Mouse (Mus musculus): Measurements from ENCODE around the gene Pank4. TPM values are rescaled to one million over a fixed set of nuclear protein-coding genes. Genes with fewer than 3 reads are reported as not detected.

Pank4 gene
- polyA plus RNA-seq, 1 experiment from 2014 or later = 38.8 TPM

DNA sequence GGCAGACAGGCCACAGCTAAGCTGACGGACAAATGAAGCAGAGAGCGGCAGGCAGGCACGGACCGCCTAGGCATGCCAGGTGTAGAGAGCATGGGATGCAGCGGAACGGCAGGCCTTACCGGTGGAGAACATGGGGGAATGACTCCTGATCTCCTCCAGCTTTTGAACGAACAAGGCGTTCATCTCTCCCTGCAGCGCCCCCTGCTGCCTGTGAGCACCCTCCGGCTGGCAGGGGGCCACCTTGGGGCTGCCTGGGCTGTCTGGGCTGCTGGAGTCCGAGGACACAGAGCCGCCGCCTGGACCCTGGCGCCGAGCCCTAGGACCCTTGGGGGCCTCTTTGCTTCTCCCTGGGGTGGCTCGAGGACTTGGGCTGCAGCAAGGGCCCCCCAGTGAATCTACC is 22.2 kb downstream of the Pank4 start:
- Histone ChIP-seq H3K27ac (replicated peaks; ENCODE audit: low read depth, low read length) (no peak overlapping the region), H3K4me1 (ENCODE audit: control insufficient read depth, insufficient read depth, low read length) (peaks cover 8% of the 10 kb centered on the region), H3K27me3 (ENCODE audit: control insufficient read depth, insufficient read depth, low read length) (peaks cover 10% of the 10 kb centered on the region), H3K9me3 (ENCODE audit: control insufficient read depth, low read length) (no peaks in the 10 kb centered on the region), H3K9ac (replicated peaks; ENCODE audit: low read length) (no peak overlapping the region; the same call in 1 of the 2 replicates), H3K4me3 (replicated peaks; ENCODE audit: low read depth, low read length) (no peak overlapping the region), H3K4me2 (ENCODE audit: low read length) (no peak overlapping the region), H3K36me3 (ENCODE audit: control insufficient read depth, insufficient read depth, low read length) (peaks cover 7% of the 10 kb centered on the region)
- DNase-seq = peak; percentile 80
- WGBS = 16% methylated on average over 17 of the region's 17 CpGs
- no peak for ATAC-seq (ENCODE audit: low FRiP score, low TSS enrichment)

DNA sequence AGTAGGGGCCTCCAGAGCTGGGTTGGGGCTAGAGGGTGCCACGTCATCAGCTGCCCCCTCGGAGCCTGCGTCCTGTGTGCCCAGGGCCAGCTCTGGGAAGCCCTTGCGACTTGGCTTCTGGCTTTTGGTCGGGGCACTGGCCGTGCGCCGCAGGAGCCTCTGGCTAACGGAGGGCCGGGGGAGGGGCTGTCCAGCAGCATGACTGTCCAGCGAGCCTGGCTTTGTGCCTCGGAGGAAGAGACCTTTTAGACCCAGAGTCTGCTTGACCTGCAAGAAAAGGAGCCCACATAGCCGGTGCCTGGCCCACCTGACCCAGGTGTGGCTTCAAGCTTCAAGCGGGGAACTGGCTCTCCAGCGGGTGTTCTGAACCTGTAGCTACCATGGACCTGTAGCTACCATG is 22.8 kb downstream of the Pank4 start:
- peaks cover 10% of the 10 kb centered on the region for H3K27me3 ChIP-seq (ENCODE audit: control insufficient read depth, insufficient read depth, low read length)
- ATAC-seq (ENCODE audit: low FRiP score, low TSS enrichment) (no peak), DNase-seq (no peak)
- no peak overlapping the region for H3K4me3 ChIP-seq (replicated peaks; ENCODE audit: low read depth, low read length)
- H3K27ac ChIP-seq (replicated peaks; ENCODE audit: low read depth, low read length) = no peak overlapping the region
- H3K9me3 ChIP-seq (ENCODE audit: control insufficient read depth, low read length) = no peaks in the 10 kb centered on the region
- H3K9ac ChIP-seq (replicated peaks; ENCODE audit: low read length) = no peak overlapping the region
- H3K4me2 ChIP-seq (ENCODE audit: low read length) = no peak overlapping the region
- 63% methylated on average over 15 of the region's 15 CpGs for WGBS
- peaks cover 8% of the 10 kb centered on the region for H3K4me1 ChIP-seq (ENCODE audit: control insufficient read depth, insufficient read depth, low read length)
- H3K36me3 ChIP-seq (ENCODE audit: control insufficient read depth, insufficient read depth, low read length) = peaks cover 3% of the 10 kb centered on the region; the same call in 1 of the 2 replicates

DNA sequence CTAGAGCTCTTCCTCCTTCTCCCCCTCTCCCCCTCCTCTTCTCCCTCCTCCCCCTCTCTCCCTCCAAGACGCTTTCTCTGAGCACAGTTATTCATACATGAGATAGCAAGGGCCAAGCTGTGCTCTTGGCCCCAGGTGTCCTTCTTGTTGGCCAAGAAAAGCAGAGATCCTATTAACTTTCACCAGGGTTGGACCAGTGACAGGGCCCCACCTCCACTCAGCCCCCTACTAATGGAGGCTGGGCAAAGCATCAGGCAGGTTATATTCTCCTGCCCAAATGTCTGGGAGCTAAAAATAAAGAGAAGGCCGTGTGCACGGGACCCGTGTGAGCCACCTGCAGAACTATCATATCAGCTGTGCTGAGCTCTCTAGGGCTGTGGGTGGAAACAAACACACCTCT is 31.0 kb downstream of the Pank4 start:
- Histone ChIP-seq H3K27me3 (ENCODE audit: control insufficient read depth, insufficient read depth, low read length) (no peaks in the 10 kb centered on the region), H3K9me3 (ENCODE audit: control insufficient read depth, low read length) (no peaks in the 10 kb centered on the region), H3K36me3 (ENCODE audit: control insufficient read depth, insufficient read depth, low read length) (no peaks in the 10 kb centered on the region), H3K4me1 (ENCODE audit: control insufficient read depth, insufficient read depth, low read length) (peaks cover 9% of the 10 kb centered on the region), H3K27ac (replicated peaks; ENCODE audit: low read depth, low read length) (no peak overlapping the region), H3K4me2 (ENCODE audit: low read length) (no peak overlapping the region), H3K4me3 (replicated peaks; ENCODE audit: low read depth, low read length) (no peak overlapping the region), H3K9ac (replicated peaks; ENCODE audit: low read length) (no peak overlapping the region)
- 73% methylated on average over 4 of the region's 4 CpGs for WGBS
- no peak for ATAC-seq (ENCODE audit: low FRiP score, low TSS enrichment)
- no peak for DNase-seq

DNA sequence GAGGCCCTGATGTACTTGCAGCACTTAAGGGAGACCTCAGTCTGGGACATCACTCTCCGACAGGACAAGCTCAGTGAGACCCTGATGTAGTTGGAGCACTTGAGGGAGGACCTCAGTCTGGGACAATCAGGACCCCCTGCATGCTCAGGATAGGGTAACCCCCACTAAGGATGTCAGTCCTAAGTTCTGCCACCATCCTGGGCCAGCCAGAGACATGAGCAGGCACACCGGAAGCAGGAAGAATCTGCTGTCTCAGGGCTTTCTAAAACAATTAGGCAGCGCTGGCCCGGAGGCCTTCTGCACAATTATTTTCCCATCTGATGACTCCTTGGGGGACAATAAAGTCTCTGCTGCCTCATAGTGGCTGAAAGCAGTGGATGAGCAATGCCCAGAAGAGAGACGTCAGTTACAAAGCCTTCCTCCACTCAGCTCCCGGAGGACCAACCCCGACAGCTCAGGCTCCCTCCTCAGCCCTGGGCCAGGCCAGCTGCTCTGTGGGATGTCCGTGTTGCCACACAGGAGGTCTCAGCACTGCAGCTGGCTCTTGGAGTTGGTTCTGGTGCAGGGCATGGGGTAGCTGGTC is 32.7 kb downstream of the Pank4 start:
- 27% methylated on average over 8 of the region's 8 CpGs for WGBS
- Histone ChIP-seq H3K4me1 (ENCODE audit: control insufficient read depth, insufficient read depth, low read length) (peaks cover 9% of the 10 kb centered on the region), H3K9ac (replicated peaks; ENCODE audit: low read length) (no peak overlapping the region)

DNA sequence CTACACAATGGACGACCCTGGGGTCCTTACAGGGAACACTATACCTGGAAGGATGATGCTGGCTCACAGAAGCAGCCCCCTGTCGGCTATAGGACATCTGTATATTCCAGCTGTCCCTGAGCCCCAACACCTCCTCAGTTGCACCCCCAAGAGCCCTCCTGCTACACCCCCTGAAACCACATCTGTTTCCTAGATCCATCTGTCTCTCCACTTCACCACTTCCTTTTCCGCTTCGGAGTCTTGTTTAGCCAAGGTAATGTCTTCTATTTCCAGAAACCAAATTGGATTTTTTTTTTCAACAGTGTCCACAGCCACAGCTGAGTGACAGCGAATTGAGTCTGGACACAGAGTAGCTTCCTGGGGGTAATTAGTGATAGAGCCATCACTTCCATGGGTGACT is 35.5 kb downstream of the Pank4 start:
- no peaks in the 10 kb centered on the region for H3K9me3 ChIP-seq (ENCODE audit: control insufficient read depth, low read length)
- H3K4me1 ChIP-seq (ENCODE audit: control insufficient read depth, insufficient read depth, low read length) = peaks cover 9% of the 10 kb centered on the region
- H3K27me3 ChIP-seq (ENCODE audit: control insufficient read depth, insufficient read depth, low read length) = no peaks in the 10 kb centered on the region
- no peak overlapping the region for H3K9ac ChIP-seq (replicated peaks; ENCODE audit: low read length)
- DNase-seq = no peak
- H3K4me2 ChIP-seq (ENCODE audit: low read length) = no peak overlapping the region
- no peak overlapping the region for H3K4me3 ChIP-seq (replicated peaks; ENCODE audit: low read depth, low read length)
- 85% methylated on average over 5 of the region's 5 CpGs for WGBS
- H3K36me3 ChIP-seq (ENCODE audit: control insufficient read depth, insufficient read depth, low read length) = no peaks in the 10 kb centered on the region
- H3K27ac ChIP-seq (replicated peaks; ENCODE audit: low read depth, low read length) = no peak overlapping the region
- ATAC-seq (ENCODE audit: low FRiP score, low TSS enrichment) = no peak

More for the DNA sequence above, 32.7 kb downstream of the Pank4 start:
- Histone ChIP-seq H3K36me3 (ENCODE audit: control insufficient read depth, insufficient read depth, low read length) (no peaks in the 10 kb centered on the region), H3K4me2 (ENCODE audit: low read length) (no peak overlapping the region), H3K9me3 (ENCODE audit: control insufficient read depth, low read length) (no peaks in the 10 kb centered on the region), H3K27me3 (ENCODE audit: control insufficient read depth, insufficient read depth, low read length) (no peaks in the 10 kb centered on the region), H3K27ac (replicated peaks; ENCODE audit: low read depth, low read length) (0 out of 2 replicates have a peak overlapping the region, but pooled peaks have one; percentile 20), H3K4me3 (replicated peaks; ENCODE audit: low read depth, low read length) (no peak overlapping the region)
- DNase-seq (peak; percentile 48), ATAC-seq (ENCODE audit: low FRiP score, low TSS enrichment) (no peak)

DNA sequence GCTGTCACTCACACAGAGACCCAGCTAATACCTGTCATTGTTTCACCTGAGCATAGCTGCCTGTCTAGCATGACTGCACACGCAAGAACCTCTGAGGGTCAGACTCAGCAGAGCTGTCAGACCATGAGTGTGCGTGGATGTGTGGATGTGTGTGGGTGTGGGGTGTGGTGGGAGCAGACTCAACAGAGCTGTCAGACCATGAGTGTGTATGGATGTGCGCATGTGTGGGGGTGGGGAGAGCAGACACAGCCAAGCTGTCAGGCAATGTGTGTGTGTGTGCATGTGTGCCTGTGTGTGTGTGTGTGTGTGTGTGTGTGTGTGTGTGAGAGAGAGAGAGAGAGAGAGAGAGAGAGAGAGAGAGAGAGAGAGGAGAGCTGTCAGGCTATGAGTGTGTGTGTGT is 41.4 kb downstream of the Pank4 start:
- no peak overlapping the region for H3K27ac ChIP-seq (replicated peaks; ENCODE audit: low read depth, low read length)
- no peaks in the 10 kb centered on the region for H3K36me3 ChIP-seq (ENCODE audit: control insufficient read depth, insufficient read depth, low read length)
- H3K4me2 ChIP-seq (ENCODE audit: low read length) = no peak overlapping the region
- 88% methylated on average over 3 of the region's 3 CpGs for WGBS
- DNase-seq (no peak), ATAC-seq (ENCODE audit: low FRiP score, low TSS enrichment) (no peak)
- H3K4me1 ChIP-seq (ENCODE audit: control insufficient read depth, insufficient read depth, low read length) = no peaks in the 10 kb centered on the region
- no peak overlapping the region for H3K9ac ChIP-seq (replicated peaks; ENCODE audit: low read length)
- no peak overlapping the region for H3K4me3 ChIP-seq (replicated peaks; ENCODE audit: low read depth, low read length)
- H3K9me3 ChIP-seq (ENCODE audit: control insufficient read depth, low read length) = no peaks in the 10 kb centered on the region
- H3K27me3 ChIP-seq (ENCODE audit: control insufficient read depth, insufficient read depth, low read length) = no peaks in the 10 kb centered on the region

DNA sequence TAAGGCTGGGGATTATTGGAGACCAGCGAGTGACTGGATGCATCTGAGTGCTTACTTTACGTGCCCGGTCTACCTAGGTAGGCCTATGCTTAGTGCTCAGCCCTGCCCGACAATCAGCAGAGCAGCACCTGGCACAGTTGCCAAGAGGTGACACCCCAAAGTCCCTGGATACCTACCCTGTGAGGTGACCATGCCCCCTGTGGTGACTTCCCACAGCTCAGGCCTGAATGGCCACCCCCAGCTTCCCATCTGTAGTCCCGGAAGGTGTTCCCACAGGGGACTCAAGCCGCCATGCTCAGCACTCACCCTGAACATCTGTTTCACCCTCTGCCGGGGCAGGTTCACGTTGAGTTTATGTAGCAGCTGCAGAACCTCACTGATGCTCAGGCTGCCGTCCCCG is 42.4 kb downstream of the Pank4 start:
- Histone ChIP-seq H3K27me3 (ENCODE audit: control insufficient read depth, insufficient read depth, low read length) (no peaks in the 10 kb centered on the region), H3K9me3 (ENCODE audit: control insufficient read depth, low read length) (no peaks in the 10 kb centered on the region), H3K36me3 (ENCODE audit: control insufficient read depth, insufficient read depth, low read length) (no peaks in the 10 kb centered on the region), H3K4me2 (ENCODE audit: low read length) (no peak overlapping the region), H3K4me3 (replicated peaks; ENCODE audit: low read depth, low read length) (no peak overlapping the region), H3K27ac (replicated peaks; ENCODE audit: low read depth, low read length) (no peak overlapping the region), H3K9ac (replicated peaks; ENCODE audit: low read length) (no peak overlapping the region), H3K4me1 (ENCODE audit: control insufficient read depth, insufficient read depth, low read length) (no peaks in the 10 kb centered on the region)
- ATAC-seq (ENCODE audit: low FRiP score, low TSS enrichment) (no peak), DNase-seq (no peak)
- 66% methylated on average over 10 of the region's 10 CpGs for WGBS

DNA sequence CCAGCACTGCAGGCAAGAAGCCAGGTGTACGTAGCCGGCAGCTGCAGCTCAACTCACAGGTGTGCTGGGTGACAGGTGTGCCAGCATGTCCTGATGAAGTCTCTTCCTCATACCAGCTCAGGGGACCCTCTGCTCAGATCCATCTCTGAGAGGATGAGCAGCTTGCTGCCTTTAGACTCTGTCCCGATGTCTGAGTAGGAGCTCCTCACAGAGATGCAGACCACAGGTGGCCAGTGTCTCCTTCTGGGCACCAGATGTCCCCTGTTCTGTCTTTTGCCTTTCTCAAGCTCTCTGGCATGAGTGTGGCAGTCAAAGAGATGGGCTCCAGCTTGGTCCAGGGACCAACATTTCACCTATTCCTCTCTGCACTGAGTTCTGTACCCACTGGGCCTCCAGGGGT is 43.7 kb downstream of the Pank4 start:
- WGBS = 89% methylated on average over 3 of the region's 3 CpGs
- Histone ChIP-seq H3K36me3 (ENCODE audit: control insufficient read depth, insufficient read depth, low read length) (no peaks in the 10 kb centered on the region), H3K4me2 (ENCODE audit: low read length) (no peak overlapping the region), H3K9ac (replicated peaks; ENCODE audit: low read length) (no peak overlapping the region), H3K9me3 (ENCODE audit: control insufficient read depth, low read length) (no peaks in the 10 kb centered on the region), H3K27me3 (ENCODE audit: control insufficient read depth, insufficient read depth, low read length) (no peaks in the 10 kb centered on the region), H3K27ac (replicated peaks; ENCODE audit: low read depth, low read length) (no peak overlapping the region), H3K4me1 (ENCODE audit: control insufficient read depth, insufficient read depth, low read length) (no peaks in the 10 kb centered on the region), H3K4me3 (replicated peaks; ENCODE audit: low read depth, low read length) (no peak overlapping the region)
- DNase-seq (no peak), ATAC-seq (ENCODE audit: low FRiP score, low TSS enrichment) (no peak)

DNA sequence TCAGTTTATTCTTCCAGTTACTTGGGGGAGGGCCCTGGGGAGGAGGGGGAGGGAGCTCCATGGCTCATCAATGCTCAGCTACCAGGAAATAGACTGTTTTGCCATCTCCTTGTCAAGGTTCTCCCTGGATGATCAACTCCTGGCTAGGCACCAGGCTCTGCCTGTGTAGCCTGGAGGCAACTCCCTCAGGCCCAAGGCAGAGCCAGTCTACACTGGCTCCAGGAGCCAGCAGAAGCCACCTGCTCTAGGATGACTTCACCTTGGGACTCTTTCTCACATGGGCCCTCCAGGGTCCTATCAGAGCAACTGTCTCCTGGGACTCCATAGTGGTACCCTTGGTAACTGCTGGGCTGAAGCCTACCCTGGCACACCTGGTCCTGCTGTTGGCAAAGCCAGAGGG is 44.2 kb downstream of the Pank4 start:
- H3K36me3 ChIP-seq (ENCODE audit: control insufficient read depth, insufficient read depth, low read length) = no peaks in the 10 kb centered on the region
- ATAC-seq (ENCODE audit: low FRiP score, low TSS enrichment) = no peak

More for the DNA sequence above, 44.2 kb downstream of the Pank4 start:
- Histone ChIP-seq H3K9ac (replicated peaks; ENCODE audit: low read length) (no peak overlapping the region), H3K4me2 (ENCODE audit: low read length) (no peak overlapping the region), H3K9me3 (ENCODE audit: control insufficient read depth, low read length) (no peaks in the 10 kb centered on the region), H3K27ac (replicated peaks; ENCODE audit: low read depth, low read length) (no peak overlapping the region), H3K4me3 (replicated peaks; ENCODE audit: low read depth, low read length) (no peak overlapping the region), H3K4me1 (ENCODE audit: control insufficient read depth, insufficient read depth, low read length) (no peaks in the 10 kb centered on the region), H3K27me3 (ENCODE audit: control insufficient read depth, insufficient read depth, low read length) (no peaks in the 10 kb centered on the region)
- DNase-seq = no peak

All from midbrain, embryonic 14.5 days (tissue).